Mouse (Mus musculus): ENCODE measurements at regions not wholly inside any gene's neighbourhood (a gene's known extent, or its start where the extent isn't known, plus 50 kb on each side); places are given as distances from the start of the nearest gene placed in this dataset.

GRCm38 (mm10) chr13:25925685-25926084 is 655.4 kb upstream of the Nrsn1 start:
- no peak for DNase-seq (ENCODE audit: low read depth, low spot score)

GRCm38 (mm10) chr13:25899871-25900270 is 629.6 kb upstream of the Nrsn1 start:
- DNase-seq (ENCODE audit: low read depth, low spot score): no peak

- DNase-seq (ENCODE audit: low read depth, low spot score): no peak
These were observed 622.8 kb upstream of the Nrsn1 start for GRCm38 (mm10) chr13:25893150-25893549.

- DNase-seq (ENCODE audit: low read depth, low spot score): no peak
These were observed 612.5 kb upstream of the Nrsn1 start for GRCm38 (mm10) chr13:25882818-25883217.

- no peak for DNase-seq (ENCODE audit: low read depth, low spot score)
These were observed 598.6 kb upstream of the Nrsn1 start for GRCm38 (mm10) chr13:25868923-25869322.

GRCm38 (mm10) chr13:25858207-25858606 is 587.9 kb upstream of the Nrsn1 start:
- DNase-seq (ENCODE audit: low read depth, low spot score): no peak

- DNase-seq (ENCODE audit: low read depth, low spot score): no peak
These were observed 587.3 kb upstream of the Nrsn1 start for GRCm38 (mm10) chr13:25857569-25857968.

GRCm38 (mm10) chr13:25857096-25857495 is 586.8 kb upstream of the Nrsn1 start:
- no peak for DNase-seq (ENCODE audit: low read depth, low spot score)

- no peak for DNase-seq (ENCODE audit: low read depth, low spot score)
These were observed 586.2 kb upstream of the Nrsn1 start for GRCm38 (mm10) chr13:25856549-25856948.

GRCm38 (mm10) chr13:25848156-25848555 is 577.9 kb upstream of the Nrsn1 start:
- DNase-seq (ENCODE audit: low read depth, low spot score): no peak

GRCm38 (mm10) chr13:25838237-25838636 is 567.9 kb upstream of the Nrsn1 start:
- no peak for DNase-seq (ENCODE audit: low read depth, low spot score)

GRCm38 (mm10) chr13:25829146-25829924 is 559.0 kb upstream of the Nrsn1 start:
- peak; percentile 5 for DNase-seq (ENCODE audit: low read depth, low spot score)

GRCm38 (mm10) chr13:25808564-25809253 is 538.4 kb upstream of the Nrsn1 start:
- peak; percentile 44 for DNase-seq (ENCODE audit: low read depth, low spot score)

GRCm38 (mm10) chr13:25793216-25793803 is 523.0 kb upstream of the Nrsn1 start:
- no peak for DNase-seq (ENCODE audit: low read depth, low spot score)

- no peak for DNase-seq (ENCODE audit: low read depth, low spot score)
These were observed 510.9 kb upstream of the Nrsn1 start for GRCm38 (mm10) chr13:25781161-25781560.

GRCm38 (mm10) chr13:25777706-25778105 is 507.4 kb upstream of the Nrsn1 start:
- DNase-seq (ENCODE audit: low read depth, low spot score): no peak

- DNase-seq (ENCODE audit: low read depth, low spot score): no peak
These were observed 504.4 kb upstream of the Nrsn1 start for GRCm38 (mm10) chr13:25774586-25775182.

- no peak for DNase-seq (ENCODE audit: low read depth, low spot score)
These were observed 484.3 kb upstream of the Nrsn1 start for GRCm38 (mm10) chr13:25754515-25755105.

- DNase-seq (ENCODE audit: low read depth, low spot score): no peak
These were observed 481.1 kb upstream of the Nrsn1 start for GRCm38 (mm10) chr13:25751409-25751777.

- DNase-seq (ENCODE audit: low read depth, low spot score): no peak
These were observed 480.4 kb upstream of the Nrsn1 start for GRCm38 (mm10) chr13:25750460-25751408.

- peak; percentile 7 for DNase-seq (ENCODE audit: low read depth, low spot score)
These were observed 468.3 kb upstream of the Nrsn1 start for GRCm38 (mm10) chr13:25738601-25739000.
